Mouse (Mus musculus): Measurements from ENCODE around the gene Lrrc15.
A peak's percentile ranks its signal among the peaks of the same experiment; 100 is the strongest.

Lrrc15 gene

DNA sequence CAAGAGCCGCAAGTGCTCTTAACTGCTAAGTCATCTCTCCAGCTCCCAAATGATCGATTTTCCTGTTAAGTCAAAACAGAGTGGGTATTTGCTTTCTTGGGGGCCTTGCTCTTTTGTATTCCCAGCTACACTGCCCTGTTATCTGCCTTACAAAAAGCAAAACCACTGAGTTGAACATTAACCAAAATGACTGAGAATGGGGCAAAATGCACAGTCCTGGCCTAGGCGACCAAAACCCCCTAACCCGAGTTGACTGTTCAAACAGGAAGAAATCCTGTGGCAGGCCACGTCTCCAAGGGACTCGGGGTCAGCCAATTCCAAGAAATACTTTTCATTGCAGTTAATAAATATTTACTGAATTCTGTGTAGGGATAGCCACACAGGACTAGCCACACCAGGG lies 44.3 kb downstream of the Lrrc15 start:
- no peak for DNase-seq (ENCODE audit: low spot score in 2 of 2)

GRCm38 (mm10) chr16:30236091-30236699 lies 46.9 kb downstream of the Lrrc15 start:
- peak; percentile 81 to 92 for DNase-seq (ENCODE audit: low spot score in 2 of 2)

DNA sequence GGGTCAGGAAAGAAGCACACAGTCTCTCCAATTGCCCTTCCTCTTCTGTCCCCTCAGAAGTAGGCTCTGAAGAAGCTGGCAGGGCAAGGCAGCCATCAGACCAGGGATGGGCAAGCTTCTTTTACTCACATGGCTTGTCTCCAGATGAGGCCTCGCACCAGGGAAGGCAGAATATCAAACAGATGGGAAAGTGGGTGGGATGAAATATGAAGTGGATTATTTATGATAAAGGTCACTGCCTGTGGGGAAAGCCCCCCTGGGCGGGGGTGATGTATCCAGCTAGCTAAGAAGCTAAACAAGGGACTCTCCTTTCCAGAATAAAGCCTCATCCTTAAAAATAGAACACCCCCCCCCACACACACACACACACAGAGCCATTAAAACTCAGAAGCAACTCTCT lies 47.5 kb downstream of the Lrrc15 start:
- no peak for DNase-seq (ENCODE audit: low spot score in 2 of 2)

GRCm38 (mm10) chr16:30234636-30235546 lies 48.2 kb downstream of the Lrrc15 start:
- no peak for DNase-seq (ENCODE audit: low spot score in 2 of 2)

DNA sequence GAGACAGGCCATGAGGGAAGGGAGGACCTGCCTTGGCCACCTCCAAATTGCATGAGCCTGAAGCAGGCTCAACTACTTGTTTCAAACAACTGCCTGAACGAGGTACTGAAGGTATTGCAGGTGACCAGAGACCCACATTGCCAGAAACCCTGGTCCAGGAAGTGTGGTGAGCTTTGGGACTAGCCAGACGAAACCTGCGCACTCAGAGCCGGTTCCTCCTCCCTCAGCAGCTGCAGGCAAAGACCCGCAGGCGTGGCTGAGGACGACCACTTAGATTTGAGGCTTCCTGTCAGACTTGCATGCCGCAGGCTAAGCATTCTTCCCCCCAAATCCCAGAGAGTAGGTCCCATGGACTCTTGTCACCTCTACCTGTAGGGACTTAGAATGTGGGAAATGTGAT lies 49.0 kb downstream of the Lrrc15 start:
- DNase-seq (ENCODE audit: low spot score in 2 of 2) = no peak

DNA sequence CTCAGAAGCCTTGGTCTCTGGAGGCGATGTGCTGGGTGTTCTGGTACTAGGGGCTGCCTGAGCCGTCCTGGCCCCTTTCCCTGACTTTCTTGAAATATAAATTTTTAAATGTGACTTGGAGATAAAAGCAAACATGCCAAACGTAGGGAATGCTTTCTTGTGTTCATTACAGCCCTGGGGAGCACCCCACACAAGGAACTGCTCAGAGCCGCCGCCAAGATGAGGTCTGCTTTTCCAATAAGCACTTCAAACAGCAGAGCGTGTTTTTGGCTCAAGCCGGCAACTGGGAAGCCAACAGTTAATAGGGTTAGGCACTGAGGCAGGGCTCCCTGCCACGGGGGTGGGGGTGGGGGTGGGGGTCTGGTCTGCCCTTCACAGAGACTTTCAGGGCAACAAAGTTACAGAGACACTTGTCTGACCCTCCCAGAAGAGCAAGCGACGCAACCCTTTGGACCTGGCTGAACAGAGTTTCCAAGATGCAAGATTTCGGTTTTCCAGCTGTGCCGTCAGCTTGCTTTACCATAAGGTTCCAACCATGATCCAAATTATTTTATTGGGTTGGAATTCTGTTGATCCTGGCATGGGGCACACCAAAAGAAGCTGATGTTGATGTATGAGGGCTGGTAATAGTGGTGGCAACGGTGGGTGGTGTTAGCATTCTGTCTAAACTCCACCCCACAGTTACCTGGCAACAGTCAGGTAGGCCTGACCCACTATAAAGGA lies 51.0 kb downstream of the Lrrc15 start:
- no peak for DNase-seq (ENCODE audit: low spot score in 2 of 2)

DNA sequence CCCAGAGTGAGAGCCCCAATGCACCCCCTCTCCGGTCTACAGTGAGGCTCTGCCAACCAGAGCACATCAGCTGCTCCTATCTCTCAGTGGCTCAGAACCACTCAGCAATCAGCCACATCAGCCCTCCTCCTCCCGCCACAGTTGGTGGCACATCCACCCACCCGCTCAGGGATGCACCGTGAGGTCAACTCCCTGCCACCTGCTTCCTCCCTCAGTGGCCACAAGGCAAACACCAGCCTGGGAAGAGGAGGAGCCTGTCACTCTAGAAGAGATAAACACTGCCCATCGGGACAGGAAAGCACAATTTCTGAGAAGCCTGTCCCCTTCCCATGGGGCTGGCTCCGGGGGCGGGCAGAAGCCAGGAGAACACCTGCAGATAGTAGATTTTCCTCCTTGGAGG lies 55.7 kb downstream of the Lrrc15 start:
- DNase-seq (ENCODE audit: low spot score in 2 of 2) = no peak

DNA sequence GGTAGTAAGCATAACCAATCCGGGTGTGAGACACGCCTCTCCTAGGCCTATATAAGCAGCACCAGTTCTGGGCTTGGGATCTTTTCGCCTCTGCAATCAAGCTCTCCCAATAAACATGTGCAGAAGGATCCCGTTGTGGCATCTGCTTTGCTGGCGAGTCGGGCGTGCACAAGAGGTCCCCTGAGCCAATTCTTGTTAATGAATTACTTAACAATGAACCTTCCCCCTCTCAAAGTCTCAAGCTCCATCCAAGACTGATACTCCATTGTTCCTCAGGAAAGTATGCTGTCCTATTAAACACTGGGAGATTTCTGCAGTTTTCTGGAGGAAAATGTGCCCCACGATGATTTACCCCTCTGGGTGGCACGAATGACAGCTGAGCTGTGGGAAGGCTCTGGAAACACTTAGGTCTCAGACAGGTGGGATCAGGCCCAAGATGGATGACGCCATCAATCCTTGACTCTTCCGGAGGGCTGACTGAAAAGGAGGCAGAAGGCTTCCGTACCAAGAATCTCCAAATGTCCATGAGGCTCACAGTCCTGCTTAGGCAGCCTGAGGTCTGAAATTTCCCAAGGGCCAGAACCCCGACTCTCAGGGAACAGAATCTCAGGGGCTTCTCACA lies 61.8 kb downstream of the Lrrc15 start:
- no peak for DNase-seq (ENCODE audit: low spot score in 2 of 2)
